Mouse (Mus musculus): Measurements from ENCODE around the gene Megf9. TPM values are rescaled to one million over a fixed set of nuclear protein-coding genes. Genes with fewer than 3 reads are reported as not detected.

Gene Megf9
- total RNA-seq, 2 experiments from 2014 or later = 12.7 to 14.4 TPM

DNA sequence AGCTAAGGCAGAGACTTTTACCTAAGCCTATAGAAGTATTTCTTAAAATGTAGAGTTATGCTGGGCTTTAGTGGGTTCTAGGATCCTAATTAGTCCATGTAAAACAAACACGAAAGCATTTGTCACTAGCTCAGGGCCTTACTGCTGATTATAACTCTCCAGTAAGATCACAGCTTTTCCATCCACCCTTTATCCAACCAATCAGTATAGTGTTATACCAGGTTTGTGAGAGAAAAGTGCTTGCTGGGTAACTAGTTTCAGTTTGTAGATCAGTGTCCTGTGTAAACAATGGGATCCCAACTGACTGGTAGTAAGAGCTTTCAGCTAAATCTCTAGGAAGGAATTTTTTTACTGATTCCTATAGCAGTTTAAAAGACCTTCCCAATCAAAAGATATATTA is 3.8 kb downstream of the Megf9 start:
- intact Hi-C loops (cut with DNase I) = no loop called here

GRCm38 (mm10) chr4:70528622-70529021 is 6.2 kb downstream of the Megf9 start:
- DNase-seq = no peak
- intact Hi-C loops (cut with DNase I) = no loop called here

More for the DNA sequence above, 3.8 kb downstream of the Megf9 start:
- DNase-seq = no peak

GRCm38 (mm10) chr4:70523346-70523745 is 11.4 kb downstream of the Megf9 start:
- intact Hi-C loops (cut with DNase I) = no loop called here

GRCm38 (mm10) chr4:70521506-70522292 is 13.1 kb downstream of the Megf9 start:
- DNase-seq = no peak
- intact Hi-C loops (cut with DNase I) = no loop called here

More at GRCm38 (mm10) chr4:70523346-70523745, 11.4 kb downstream of the Megf9 start:
- no peak for DNase-seq

DNA sequence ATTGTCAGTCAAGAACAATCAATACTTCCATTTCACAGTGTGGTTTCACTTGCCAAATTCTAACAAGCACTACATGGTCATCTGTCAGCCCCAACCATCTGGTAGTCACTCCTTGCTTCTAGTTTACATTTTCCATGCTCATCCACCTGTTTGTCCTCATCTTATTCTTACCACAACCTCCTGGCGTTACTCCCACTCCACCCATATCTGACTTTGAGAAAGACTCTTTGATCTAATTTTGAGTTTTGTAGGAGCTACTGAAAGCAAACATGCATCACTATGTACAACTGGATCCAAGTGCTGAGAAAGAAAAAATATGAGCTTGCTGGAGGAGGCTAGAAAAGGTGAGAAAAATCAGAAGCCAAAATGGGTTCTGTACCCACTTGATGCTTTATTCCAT is 17.1 kb downstream of the Megf9 start:
- DNase-seq = no peak
- intact Hi-C loops (cut with DNase I) = no loop called here

DNA sequence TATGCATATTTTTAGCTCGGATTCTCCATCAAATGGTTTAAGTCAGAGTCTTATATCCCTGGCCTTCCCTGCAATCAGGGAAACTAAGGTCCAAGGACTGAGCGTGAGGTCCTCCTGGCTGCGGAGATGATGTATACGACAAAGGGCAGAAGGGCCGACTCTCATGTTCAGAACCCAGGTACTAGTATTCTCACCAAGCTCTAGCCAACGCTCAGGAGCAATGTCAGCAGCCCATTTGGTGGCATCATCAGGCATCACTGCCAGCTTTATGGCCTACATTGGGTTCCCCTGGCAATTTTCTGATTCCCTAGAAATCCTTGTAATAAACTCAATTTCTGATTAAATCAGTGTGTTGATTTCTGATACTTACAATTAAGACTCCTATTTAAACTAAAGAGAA is 18.5 kb downstream of the Megf9 start:
- intact Hi-C loops (cut with DNase I) = no loop called here
- DNase-seq = no peak

- intact Hi-C loops (cut with DNase I) = no loop called here
- DNase-seq = no peak
These were observed 19.3 kb downstream of the Megf9 start for GRCm38 (mm10) chr4:70515514-70515913.

DNA sequence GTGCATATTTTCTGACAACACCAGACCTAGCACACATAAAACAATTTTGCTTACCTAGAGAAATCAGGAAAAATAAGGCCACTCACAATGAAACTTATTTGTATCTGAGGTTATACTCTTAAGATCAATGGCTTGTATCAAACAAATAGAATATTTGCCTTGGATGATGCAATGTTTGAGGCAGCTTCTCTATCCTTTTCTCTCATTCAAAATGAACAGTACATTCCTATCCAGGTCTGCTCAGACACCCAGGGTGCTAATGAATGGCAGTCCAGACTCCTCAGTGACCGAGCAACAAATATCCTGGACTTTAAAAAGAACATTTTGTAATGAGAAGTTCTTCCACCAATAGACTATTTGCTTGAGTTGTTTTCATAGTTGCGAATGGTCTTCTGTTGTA is 24.8 kb downstream of the Megf9 start:
- DNase-seq = no peak
- intact Hi-C loops (cut with DNase I) = no loop called here

DNA sequence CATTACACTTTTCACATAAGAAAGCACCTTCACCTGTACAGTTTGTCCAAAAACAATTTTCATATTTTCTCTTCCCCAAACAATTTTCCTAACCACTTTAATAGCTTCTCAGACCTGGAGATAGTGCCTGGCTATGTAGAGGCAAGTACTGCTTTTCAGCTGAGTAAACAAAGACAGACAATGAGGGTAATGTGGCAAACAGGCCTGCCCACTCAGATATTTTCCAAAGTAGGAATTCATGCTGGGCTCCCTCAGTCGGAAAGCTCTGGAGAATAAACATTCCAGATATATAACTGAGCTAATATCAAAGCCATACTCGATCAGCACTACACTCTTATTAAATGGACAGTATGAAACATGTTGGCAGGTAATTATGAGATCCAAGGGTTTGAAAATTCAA is 25.2 kb downstream of the Megf9 start:
- intact Hi-C loops (cut with DNase I) = no loop called here
- no peak for DNase-seq

GRCm38 (mm10) chr4:70508207-70508606 is 26.6 kb downstream of the Megf9 start:
- intact Hi-C loops (cut with DNase I) = no loop called here
- DNase-seq = no peak

- DNase-seq = no peak
- intact Hi-C loops (cut with DNase I) = no loop called here
These were observed 28.8 kb downstream of the Megf9 start for GRCm38 (mm10) chr4:70505951-70506350.

DNA sequence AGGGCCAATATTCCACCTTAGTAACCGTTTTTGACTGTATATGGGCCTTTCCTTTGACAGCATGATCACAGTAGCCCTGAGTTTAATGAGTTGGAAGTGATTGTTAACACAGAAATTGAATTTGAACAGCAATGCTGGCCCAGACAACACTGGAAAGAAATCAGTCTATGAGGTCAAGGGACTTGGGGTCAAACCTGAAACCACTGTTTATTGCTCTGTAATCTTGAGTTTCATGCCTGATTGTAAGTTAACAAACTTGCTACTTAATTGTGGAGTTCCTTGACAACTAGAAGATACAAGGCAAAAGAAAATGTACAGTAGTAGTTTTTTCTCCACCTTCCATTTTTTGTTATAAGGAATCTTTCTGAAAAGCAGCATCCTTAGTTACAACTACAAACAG is 31.0 kb downstream of the Megf9 start:
- no peak for DNase-seq
- intact Hi-C loops (cut with DNase I) = no loop called here

GRCm38 (mm10) chr4:70499285-70499684 is 35.5 kb downstream of the Megf9 start:
- intact Hi-C loops (cut with DNase I) = no loop called here
- DNase-seq = no peak

- intact Hi-C loops (cut with DNase I) = no loop called here
- no peak for DNase-seq
These were observed 37.8 kb downstream of the Megf9 start for GRCm38 (mm10) chr4:70496978-70497377.

GRCm38 (mm10) chr4:70489792-70490191 is 45.0 kb downstream of the Megf9 start:
- intact Hi-C loops (cut with DNase I) = no loop called here
- no peak for DNase-seq

DNA sequence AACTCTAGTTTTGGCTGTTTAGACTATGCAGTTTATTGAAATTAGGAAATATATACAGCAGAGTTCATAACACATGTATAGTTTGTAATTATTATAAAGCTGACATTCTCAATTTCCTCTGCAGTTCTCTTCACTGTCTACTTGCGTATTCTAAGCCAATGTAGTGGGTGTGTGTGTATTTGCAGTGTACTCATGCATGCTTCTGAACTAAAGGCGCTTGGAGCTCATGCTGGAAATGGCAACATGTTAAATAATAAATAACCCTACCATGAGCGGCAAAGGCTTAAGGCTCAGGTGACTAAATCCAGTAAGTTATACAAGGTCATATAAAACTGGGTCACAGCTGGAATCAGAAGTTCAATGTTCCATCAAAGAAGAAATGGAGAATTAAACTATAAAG is 46.4 kb downstream of the Megf9 start:
- no peak for DNase-seq
- intact Hi-C loops (cut with DNase I) = no loop called here

GRCm38 (mm10) chr4:70484134-70484533 is 50.7 kb downstream of the Megf9 start:
- no peak for DNase-seq
- intact Hi-C loops (cut with DNase I) = no loop called here

DNA sequence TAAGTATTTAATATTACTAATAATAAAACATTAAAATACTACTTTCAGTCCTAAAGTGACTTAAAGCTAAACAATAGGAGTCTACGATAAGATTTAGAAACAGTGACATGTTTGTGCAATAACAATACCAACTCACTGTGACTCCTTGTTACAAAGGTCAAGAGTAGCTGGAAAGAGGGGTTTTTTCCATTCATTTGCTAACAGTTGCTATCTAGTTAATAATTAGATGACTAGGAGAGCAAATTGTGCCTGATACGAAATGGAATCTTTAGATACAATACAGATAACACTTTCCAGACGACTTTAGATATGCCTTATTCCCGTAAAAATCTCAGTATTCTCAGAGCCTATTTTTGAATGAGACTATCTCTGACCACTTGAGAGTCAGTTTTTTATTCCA is 52.9 kb downstream of the Megf9 start:
- intact Hi-C loops (cut with DNase I) = no loop called here
- DNase-seq = no peak

- intact Hi-C loops (cut with DNase I) = no loop called here
These were observed 63.4 kb downstream of the Megf9 start for GRCm38 (mm10) chr4:70471398-70471797.

GRCm38 (mm10) chr4:70465921-70466689 is 68.7 kb downstream of the Megf9 start:
- DNase-seq = no peak
- intact Hi-C loops (cut with DNase I) = no loop called here

More at GRCm38 (mm10) chr4:70471398-70471797, 63.4 kb downstream of the Megf9 start:
- DNase-seq = no peak

- no peak for DNase-seq
- intact Hi-C loops (cut with DNase I) = no loop called here
These were observed 71.5 kb downstream of the Megf9 start for GRCm38 (mm10) chr4:70463302-70463701.

DNA sequence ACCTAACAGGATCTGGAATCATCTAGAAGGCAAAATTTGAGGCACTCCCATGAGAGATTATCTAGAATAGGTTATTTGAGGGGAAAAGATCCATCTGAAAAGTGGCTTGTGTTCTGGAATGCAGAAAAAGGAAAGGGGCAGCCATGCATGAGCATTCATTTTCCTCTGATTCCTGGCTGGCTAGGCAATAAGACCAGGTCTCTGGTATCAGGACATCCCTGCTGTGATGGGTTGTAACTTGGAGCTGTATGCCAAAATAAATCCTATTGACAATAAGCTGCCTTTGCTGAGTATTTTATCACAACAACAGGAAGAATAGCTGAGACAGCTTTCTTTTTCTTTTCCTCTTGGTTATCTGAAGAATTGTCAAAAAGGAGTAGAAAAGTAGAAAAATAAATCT is 73.4 kb downstream of the Megf9 start:
- DNase-seq = no peak
- intact Hi-C loops (cut with DNase I) = no loop called here

Data from heart, postnatal 36 days (tissue).